Mouse (Mus musculus): ENCODE results near the gene Ripk1.

Ripk1 gene

DNA sequence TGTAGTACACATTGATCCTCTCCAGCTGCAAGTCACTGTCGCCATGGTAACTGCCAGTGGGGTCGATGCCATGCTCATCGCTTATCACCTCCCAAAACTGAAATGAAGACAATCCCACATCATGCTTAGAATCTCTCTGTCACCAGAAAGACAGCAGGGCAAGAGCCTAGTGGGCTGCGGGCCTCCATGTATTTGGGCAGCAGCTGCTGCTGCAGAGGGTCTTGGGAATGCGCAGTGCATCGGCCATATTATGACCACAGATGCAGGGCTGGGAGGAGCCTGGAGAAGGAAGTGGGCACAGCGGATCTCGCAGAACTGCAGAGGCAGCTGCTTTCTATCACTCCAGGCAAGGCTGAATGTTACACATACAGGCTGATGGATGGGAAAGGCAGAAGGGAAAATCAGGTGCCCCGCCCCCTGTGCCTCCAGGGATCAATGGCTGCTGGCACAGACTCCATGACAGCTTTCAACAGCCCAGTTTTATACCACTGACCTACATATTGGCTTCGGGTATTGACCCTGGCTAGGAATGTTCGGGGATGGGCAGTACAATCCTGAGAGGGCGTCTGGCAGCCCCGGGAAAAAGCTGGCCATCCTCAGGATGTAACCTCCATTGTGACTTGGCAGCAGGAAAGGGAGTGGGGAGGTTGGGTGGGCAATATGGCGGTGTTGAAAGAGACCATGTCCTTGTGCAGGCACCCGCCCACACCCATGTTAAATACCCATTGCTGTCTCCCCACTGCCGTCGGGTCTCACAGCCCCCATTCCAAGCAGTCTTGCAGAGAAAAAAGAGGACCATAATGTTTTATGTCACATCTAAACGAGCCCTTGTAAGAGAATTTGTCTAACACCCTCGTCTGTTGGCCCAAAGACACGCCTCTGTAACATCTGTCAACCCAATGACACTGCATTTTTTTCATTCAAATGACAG lies 74.7 kb downstream of the Ripk1 start:
- DNase-seq (ENCODE audit: low read depth, low spot score) = peak; percentile 79

DNA sequence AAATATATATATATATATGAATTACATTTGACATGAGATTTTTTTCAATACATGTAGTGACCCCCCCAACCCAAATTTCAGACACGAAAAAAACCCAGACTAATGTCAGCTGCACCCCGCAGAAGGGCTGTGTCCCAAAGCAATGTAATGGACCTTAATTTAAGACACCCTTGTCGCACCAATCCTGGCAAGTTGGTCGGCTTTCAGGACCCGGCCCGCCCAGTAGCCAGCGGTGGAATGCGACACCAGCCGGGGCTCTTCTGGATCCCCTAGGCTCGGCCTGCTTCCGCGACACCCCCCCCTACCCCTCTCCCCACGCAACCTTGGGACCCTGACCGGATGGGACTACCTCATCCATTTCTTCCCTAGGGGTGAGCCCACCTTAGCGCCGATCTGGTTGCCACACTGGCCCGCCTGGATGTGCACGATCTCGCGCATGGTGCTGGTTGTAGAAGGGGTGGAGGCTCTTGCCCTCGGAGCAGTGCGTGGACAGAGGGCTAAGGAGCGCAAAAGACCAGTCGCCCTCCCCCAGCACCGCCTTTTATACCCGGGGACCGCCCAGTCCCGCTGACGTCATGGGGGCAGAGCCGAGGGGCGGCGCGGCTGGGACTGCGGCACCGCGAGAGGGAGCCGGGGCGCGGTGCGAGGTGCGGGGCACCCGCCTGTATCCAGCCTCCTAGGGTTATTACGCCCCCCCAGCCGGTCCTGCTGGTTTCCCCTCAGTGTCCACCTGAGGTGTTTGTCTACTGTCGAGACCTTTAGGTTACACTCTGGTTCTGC lies 75.5 kb downstream of the Ripk1 start, which contains the start of gene Tubb2a:
Gene Tubb2a, minus strand, starts transcription at position 516 of the 780 bp plus-strand sequence.
- peak; percentile 95 for DNase-seq (ENCODE audit: low read depth, low spot score)

DNA sequence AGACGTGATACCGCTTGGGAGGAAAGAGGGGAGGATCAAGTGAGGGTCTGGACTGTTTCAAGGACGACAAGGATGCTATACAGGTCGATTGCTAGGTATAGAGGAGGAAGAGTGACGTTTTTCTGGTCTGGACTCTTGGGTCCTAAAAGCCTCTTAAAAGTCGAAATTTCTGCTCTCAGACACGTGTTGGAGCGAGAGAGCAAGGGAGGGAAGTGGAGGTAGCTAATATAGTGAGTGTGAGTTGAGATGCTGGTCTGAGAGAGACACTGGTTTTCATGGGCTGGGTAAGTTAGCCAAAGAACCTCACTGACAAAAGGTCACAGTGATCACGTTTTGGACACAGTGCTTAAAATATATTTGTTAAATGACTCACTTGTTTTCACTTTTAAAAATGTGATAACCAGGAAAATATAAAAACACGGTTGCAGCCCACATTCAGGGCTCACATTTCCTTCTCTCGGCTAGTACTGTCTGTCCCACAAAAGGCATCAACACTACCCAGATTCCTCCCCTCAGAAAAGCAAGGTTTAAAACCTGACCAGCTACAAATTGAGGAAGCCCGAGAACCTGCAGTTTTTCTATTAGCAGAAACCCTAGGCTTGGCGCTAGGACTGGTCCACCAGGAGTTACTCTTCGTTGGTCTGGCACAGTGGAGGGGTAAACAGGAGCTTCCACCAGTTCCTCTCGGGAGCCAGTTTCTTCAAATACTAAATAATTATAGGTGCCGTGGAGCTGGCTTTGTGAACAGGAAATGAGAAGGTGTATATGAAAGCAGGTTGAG lies 76.5 kb downstream of the Ripk1 start:
- no peak for DNase-seq (ENCODE audit: low read depth, low spot score)

DNA sequence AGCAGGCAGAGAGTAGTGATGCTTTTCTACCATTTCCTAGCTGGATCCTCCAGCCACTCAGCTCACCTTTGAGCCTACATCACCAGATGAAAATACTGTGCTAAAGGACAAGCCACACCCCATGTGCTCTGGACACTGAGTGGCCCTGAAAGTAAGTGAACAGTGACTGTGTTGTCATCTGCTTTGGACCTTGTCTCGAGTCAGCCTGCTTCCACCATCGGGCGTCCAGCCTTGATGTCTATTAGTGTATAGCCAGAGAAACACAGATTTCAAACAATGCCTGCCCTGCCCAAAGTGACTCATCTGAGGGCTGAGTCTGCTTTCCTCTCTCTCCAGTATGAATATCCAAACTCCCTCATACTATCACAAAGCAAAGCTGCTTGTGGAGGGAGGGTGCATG lies 77.6 kb downstream of the Ripk1 start:
- no peak for DNase-seq (ENCODE audit: low read depth, low spot score)

DNA sequence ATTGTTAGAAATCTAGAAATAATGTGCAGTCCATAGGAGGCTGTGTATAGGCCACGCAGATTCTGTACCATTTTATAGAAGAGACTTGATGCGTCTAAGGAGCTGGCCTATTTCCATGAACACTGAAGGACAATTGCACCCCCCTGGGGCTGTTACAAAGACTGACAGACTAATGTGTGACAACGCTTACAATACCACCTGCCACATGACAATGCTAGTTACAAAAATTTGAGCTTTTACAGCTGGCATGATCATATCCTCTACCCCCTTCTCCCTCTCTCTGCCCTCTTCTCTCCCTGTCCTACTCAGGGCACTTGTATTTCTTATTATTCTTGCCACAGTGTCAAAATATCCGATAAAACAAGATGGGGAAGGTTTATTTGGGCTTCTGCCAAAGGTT lies 79.8 kb downstream of the Ripk1 start:
- DNase-seq (ENCODE audit: low read depth, low spot score) = no peak

DNA sequence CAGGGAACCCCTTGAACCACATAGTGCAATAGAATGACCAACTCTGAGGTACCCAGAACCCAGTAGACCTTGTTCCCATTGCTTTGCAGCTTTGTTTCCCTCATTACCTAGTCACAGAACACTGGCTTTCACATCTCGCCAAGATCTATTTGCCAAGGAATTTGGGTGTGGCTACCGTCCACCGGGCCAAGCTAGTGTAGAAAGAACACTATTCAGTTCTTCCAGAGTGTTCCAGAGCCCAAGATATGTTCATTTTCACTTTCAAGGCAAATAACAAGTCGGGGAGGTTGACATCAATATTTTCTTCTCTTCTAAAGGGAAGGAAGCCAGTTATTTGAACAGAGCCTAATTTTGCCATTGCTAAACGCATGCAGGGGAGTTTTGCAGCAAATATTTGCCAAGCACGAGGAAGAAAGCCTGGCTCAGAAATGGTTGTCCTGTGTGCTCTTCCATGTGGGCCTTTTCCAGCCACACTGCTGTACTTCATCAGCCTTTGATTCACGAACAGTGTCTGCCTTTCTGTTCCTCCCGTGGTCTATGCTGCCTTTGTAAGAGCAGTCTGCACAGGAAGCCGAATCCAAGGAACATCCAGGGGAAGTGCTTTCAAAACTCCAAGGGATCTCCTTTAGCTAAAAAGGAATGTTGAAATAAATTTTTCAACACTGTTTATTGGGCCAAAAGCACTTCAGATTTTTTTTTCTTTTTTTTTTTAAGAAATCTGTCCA lies 82.0 kb downstream of the Ripk1 start:
- DNase-seq (ENCODE audit: low read depth, low spot score) = peak; percentile 61

Data from brain, adult 2 months (tissue).